Mouse (Mus musculus): ENCODE results near the gene Clec4d.

Clec4d gene

GRCm38 (mm10) chr6:123308033-123308432 is 46.1 kb downstream of the Clec4d start, which contains the start of gene Vmn2r19:
Gene Vmn2r19 (plus strand): TSS chr6:123308333.
- no peak for DNase-seq (ENCODE audit: low spot score in 2 of 2)

Measured in urinary bladder, postnatal 36 days (tissue).